Mouse (Mus musculus): Measurements from ENCODE around the gene Rraga. TPM values are rescaled to one million over a fixed set of nuclear protein-coding genes. Genes with fewer than 3 reads are reported as not detected.

The Rraga gene
- polyA plus RNA-seq, 1 experiment from 2014 or later, result 126 TPM

DNA sequence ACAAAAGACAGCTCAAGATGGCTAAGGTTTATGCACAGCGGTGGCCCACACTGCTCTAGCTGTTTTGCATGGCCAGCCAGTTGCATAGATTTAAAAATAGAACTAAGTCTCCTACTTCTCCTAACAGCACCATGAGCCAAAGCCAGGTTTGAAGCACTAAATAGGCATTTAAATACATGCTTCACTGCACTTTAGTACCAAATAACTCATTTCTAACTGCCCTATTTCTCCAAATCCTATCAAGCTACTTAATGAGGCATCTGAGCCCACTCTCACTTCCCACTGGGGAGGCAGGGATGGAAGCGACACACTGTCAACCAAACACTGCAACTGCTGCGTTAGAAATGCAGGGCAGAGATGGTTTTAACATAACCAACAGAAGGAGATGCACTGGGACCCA is 31.5 kb upstream of the Rraga start:
- no peak overlapping the region for H3K27ac ChIP-seq (ENCODE audit: low read depth, low read length)
- no peak overlapping the region for H3K9ac ChIP-seq (ENCODE audit: low read length)
- no peaks in the 10 kb centered on the region for H3K36me3 ChIP-seq (ENCODE audit: control insufficient read depth, insufficient read depth, low read length)
- H3K4me3 ChIP-seq (ENCODE audit: low read depth, low read length), result no peak overlapping the region
- ATAC-seq (peak; percentile 29; the same call in 1 of the 2 replicates), DNase-seq (ENCODE audit: low spot score) (peak; percentile 22)
- no peaks in the 10 kb centered on the region for H3K27me3 ChIP-seq (replicated peaks; ENCODE audit: control insufficient read depth, insufficient read depth, low read length)
- H3K4me1 ChIP-seq (ENCODE audit: control insufficient read depth, insufficient read depth, low read length), result no peaks in the 10 kb centered on the region
- 34% methylated on average over 3 of the region's 3 CpGs for WGBS
- H3K9me3 ChIP-seq (replicated peaks; ENCODE audit: control insufficient read depth, low read length), result no peaks in the 10 kb centered on the region
- no peak overlapping the region for H3K4me2 ChIP-seq (ENCODE audit: low read length)

DNA sequence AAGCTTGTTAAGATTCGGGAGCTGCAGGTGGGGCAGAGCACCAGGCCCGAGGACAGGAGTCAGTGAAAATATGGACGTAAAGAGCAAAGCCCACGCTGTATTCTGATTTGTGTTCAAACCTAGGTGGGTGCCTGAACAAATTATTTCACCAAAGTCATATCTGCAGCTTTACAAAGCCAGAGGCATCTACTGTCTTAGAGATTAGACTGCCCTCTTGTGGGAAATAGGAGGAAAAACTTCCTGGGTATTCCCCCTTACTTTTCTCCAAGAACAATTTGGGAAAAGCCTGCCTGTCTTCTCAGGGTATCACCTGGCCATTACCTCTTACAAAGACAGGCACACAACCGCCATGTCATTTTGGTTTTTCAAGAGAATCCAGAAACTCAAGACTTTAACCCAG is 29.9 kb upstream of the Rraga start:
- no peak overlapping the region for H3K9ac ChIP-seq (ENCODE audit: low read length)
- ATAC-seq (peak; percentile 23; the same call in 1 of the 2 replicates), DNase-seq (ENCODE audit: low spot score) (peak; percentile 72)
- no peaks in the 10 kb centered on the region for H3K4me1 ChIP-seq (ENCODE audit: control insufficient read depth, insufficient read depth, low read length)
- H3K27me3 ChIP-seq (replicated peaks; ENCODE audit: control insufficient read depth, insufficient read depth, low read length), result no peaks in the 10 kb centered on the region
- no peaks in the 10 kb centered on the region for H3K36me3 ChIP-seq (ENCODE audit: control insufficient read depth, insufficient read depth, low read length)
- no peak overlapping the region for H3K27ac ChIP-seq (ENCODE audit: low read depth, low read length)
- no peak overlapping the region for H3K4me2 ChIP-seq (ENCODE audit: low read length)
- H3K4me3 ChIP-seq (ENCODE audit: low read depth, low read length), result no peak overlapping the region
- 58% methylated on average over 5 of the region's 5 CpGs for WGBS
- no peaks in the 10 kb centered on the region for H3K9me3 ChIP-seq (replicated peaks; ENCODE audit: control insufficient read depth, low read length)

DNA sequence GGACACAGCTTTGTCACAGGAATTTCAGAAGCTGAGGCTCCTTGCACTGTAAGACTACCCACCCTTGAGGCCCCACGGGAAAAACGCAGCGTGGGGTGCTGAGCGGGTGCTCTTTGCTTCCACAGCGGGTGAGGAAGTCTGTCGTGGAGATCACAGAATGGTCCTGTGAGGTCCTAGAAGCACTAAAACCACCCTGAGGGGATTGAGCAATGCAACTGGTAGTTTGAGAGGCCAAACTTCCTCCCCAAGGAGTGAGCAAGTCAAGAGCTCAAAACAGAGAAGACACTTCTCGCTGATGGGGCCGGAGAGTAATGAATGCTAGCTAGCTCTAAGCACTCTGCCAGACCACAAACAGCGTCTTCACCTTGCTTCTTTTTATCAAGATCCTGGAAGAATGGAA is 27.1 kb upstream of the Rraga start:
- Histone ChIP-seq H3K4me2 (ENCODE audit: low read length) (no peak overlapping the region), H3K27ac (ENCODE audit: low read depth, low read length) (no peak overlapping the region), H3K27me3 (replicated peaks; ENCODE audit: control insufficient read depth, insufficient read depth, low read length) (no peaks in the 10 kb centered on the region), H3K9ac (ENCODE audit: low read length) (no peak overlapping the region), H3K4me3 (ENCODE audit: low read depth, low read length) (no peak overlapping the region), H3K36me3 (ENCODE audit: control insufficient read depth, insufficient read depth, low read length) (no peaks in the 10 kb centered on the region), H3K9me3 (replicated peaks; ENCODE audit: control insufficient read depth, low read length) (no peaks in the 10 kb centered on the region), H3K4me1 (ENCODE audit: control insufficient read depth, insufficient read depth, low read length) (no peaks in the 10 kb centered on the region)
- 87% methylated on average over 9 of the region's 9 CpGs for whole genome bisulfite sequencing
- DNase-seq (ENCODE audit: low spot score) (no peak), ATAC-seq (no peak)

DNA sequence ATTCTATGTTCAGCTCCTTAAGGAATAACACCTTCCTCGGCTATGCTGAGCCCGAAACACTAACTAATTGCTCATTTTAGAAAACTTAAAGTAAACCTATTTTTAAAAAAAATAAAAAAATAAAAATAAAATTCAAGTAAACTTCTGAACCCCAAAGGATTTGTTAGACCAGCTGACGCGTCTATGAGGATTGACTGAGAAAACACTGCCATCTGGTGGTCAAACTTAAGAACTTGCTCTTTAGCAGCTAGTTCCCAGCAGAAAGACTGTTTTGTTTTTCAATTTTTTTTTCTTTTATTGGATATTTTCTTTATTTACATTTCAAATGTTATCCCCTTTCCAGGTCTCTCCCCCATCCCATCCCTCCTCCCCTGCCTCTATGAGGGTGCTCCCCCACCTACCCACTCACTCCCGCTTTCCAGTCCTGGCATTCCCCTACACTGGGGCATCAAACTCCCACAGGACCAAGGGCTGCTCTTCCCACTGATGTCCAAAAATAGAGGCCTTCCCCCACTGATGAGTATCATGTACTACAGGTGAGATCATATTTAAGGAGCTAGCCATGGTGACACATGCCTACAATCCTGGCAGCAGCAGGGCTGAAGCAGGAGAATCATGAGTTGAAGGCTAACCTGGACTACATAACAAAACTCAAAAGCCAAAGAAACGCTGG is 20.3 kb upstream of the Rraga start:
- peak; percentile 72 for ATAC-seq
- H3K4me3 ChIP-seq (ENCODE audit: low read depth, low read length), result no peak overlapping the region
- WGBS, result 22% methylated on average over 6 of the region's 6 CpGs
- H3K4me2 ChIP-seq (ENCODE audit: low read length), result no peak overlapping the region
- no peaks in the 10 kb centered on the region for H3K9me3 ChIP-seq (replicated peaks; ENCODE audit: control insufficient read depth, low read length)
- H3K27me3 ChIP-seq (replicated peaks; ENCODE audit: control insufficient read depth, insufficient read depth, low read length), result no peaks in the 10 kb centered on the region
- no peak overlapping the region for H3K9ac ChIP-seq (ENCODE audit: low read length)
- H3K4me1 ChIP-seq (ENCODE audit: control insufficient read depth, insufficient read depth, low read length), result no peaks in the 10 kb centered on the region
- H3K36me3 ChIP-seq (ENCODE audit: control insufficient read depth, insufficient read depth, low read length), result no peaks in the 10 kb centered on the region
- H3K27ac ChIP-seq (ENCODE audit: low read depth, low read length), result no peak overlapping the region
- DNase-seq (ENCODE audit: low spot score), result peak; percentile 85

DNA sequence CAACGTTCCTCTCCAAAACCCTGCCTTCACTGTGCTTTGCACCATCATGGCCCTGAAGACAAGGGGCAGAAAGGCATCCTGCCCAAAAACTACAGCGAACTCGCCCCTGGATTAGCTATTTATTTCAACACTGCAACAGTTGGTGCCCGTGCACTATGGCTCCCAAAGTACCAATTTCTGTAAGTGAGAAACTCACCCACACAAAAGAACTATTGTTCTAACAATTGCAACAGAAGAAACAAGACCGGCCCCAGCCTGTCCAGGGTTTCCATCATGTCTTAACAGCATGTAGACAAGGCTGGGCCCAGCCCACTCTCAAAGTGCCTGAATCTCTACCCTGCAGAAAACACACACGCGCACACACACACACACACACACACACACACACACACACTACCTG is 18.1 kb upstream of the Rraga start:
- ATAC-seq (no peak), DNase-seq (ENCODE audit: low spot score) (no peak)
- no peak overlapping the region for H3K27ac ChIP-seq (ENCODE audit: low read depth, low read length)
- H3K4me2 ChIP-seq (ENCODE audit: low read length), result no peak overlapping the region
- no peaks in the 10 kb centered on the region for H3K4me1 ChIP-seq (ENCODE audit: control insufficient read depth, insufficient read depth, low read length)
- no peak overlapping the region for H3K4me3 ChIP-seq (ENCODE audit: low read depth, low read length)
- H3K36me3 ChIP-seq (ENCODE audit: control insufficient read depth, insufficient read depth, low read length), result no peaks in the 10 kb centered on the region
- WGBS, result 63% methylated on average over 7 of the region's 7 CpGs
- H3K9ac ChIP-seq (ENCODE audit: low read length), result no peak overlapping the region
- H3K9me3 ChIP-seq (replicated peaks; ENCODE audit: control insufficient read depth, low read length), result no peaks in the 10 kb centered on the region
- no peaks in the 10 kb centered on the region for H3K27me3 ChIP-seq (replicated peaks; ENCODE audit: control insufficient read depth, insufficient read depth, low read length)

DNA sequence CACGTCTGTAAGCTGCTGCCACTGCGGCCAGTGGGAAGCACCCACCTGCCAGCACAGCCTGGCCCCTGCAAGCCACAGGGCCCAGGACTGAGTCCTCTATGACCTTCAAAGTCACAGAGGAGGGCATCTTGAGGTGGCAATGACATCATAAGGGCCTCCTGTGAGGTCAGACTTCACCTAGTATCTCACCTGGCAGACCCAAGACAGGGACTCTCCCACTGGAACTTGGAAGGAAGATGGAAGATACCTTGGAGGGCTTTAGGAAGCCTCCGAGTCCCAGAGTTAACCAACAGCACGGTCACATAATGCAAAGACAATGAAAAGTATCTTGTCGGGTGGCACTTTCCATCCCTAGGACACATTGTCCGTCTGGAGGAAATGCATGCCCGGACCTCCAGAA is 17.2 kb upstream of the Rraga start, which contains the start of gene Saxo1:
TSS of gene Saxo1 (minus strand) at position 101 of the 400 bp plus-strand sequence.
- Histone ChIP-seq H3K27ac (ENCODE audit: low read depth, low read length) (no peak within 1 kb of the TSS), H3K9ac (ENCODE audit: low read length) (no peak within 1 kb of the TSS), H3K4me3 (ENCODE audit: low read depth, low read length) (no peak within 1 kb of the TSS), H3K9me3 (replicated peaks; ENCODE audit: control insufficient read depth, low read length) (no peaks in the 10 kb centered on the region), H3K4me1 (ENCODE audit: control insufficient read depth, insufficient read depth, low read length) (no peaks in the 10 kb centered on the region), H3K36me3 (ENCODE audit: control insufficient read depth, insufficient read depth, low read length) (no peaks in the 10 kb centered on the region), H3K27me3 (replicated peaks; ENCODE audit: control insufficient read depth, insufficient read depth, low read length) (no peaks in the 10 kb centered on the region), H3K4me2 (ENCODE audit: low read length) (no peak within 1 kb of the TSS)
- no peak for ATAC-seq
- no peak for DNase-seq (ENCODE audit: low spot score)
- 96% methylated on average over 7 of the region's 7 CpGs for WGBS

DNA sequence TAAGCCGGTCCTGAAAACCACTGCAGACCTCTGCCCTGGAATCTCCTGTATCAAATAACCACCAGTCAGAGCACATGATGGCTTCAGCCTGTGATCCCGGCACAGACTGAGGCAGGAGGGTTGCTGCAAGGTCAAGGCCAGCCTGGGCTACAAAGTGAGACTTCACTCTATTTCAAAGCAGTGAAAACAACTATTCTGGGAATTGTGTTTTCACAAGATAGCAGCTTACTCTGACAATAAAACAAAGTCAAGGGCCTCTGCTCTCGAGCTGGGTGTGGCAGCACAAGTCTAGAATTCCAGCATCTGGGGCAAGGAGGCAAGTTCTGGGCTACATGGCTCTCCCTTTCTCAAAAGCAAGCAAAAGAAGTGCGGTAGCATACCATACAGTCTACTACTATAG is 16.5 kb upstream of the Rraga start:
- no peaks in the 10 kb centered on the region for H3K4me1 ChIP-seq (ENCODE audit: control insufficient read depth, insufficient read depth, low read length)
- 82% methylated on average over 4 of the region's 4 CpGs for WGBS
- H3K9me3 ChIP-seq (replicated peaks; ENCODE audit: control insufficient read depth, low read length), result no peaks in the 10 kb centered on the region
- ATAC-seq (no peak), DNase-seq (ENCODE audit: low spot score) (no peak)
- H3K27ac ChIP-seq (ENCODE audit: low read depth, low read length), result no peak overlapping the region
- H3K27me3 ChIP-seq (replicated peaks; ENCODE audit: control insufficient read depth, insufficient read depth, low read length), result no peaks in the 10 kb centered on the region
- no peak overlapping the region for H3K9ac ChIP-seq (ENCODE audit: low read length)
- H3K36me3 ChIP-seq (ENCODE audit: control insufficient read depth, insufficient read depth, low read length), result no peaks in the 10 kb centered on the region
- no peak overlapping the region for H3K4me2 ChIP-seq (ENCODE audit: low read length)
- H3K4me3 ChIP-seq (ENCODE audit: low read depth, low read length), result no peak overlapping the region

DNA sequence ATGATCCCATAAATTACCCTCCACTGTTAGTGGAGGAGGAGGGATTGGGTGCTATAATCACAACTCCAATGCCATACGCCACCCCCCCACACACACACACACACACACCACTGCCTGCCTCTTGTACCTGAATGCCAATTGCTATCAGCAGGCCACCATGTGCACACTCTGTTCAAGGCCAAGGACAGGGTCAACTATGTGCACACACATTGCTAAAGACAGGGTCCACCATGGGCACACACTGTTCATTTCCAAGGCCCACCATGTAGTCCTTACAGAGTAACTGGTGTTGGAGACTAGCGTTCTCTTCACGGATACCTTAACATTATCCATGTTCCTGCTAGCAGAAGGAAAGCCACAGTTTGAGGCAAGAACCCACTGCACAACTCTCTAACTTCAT is 14.4 kb upstream of the Rraga start:
- DNase-seq (ENCODE audit: low spot score) (no peak), ATAC-seq (no peak)
- Histone ChIP-seq H3K9ac (ENCODE audit: low read length) (no peak overlapping the region), H3K4me2 (ENCODE audit: low read length) (no peak overlapping the region), H3K27ac (ENCODE audit: low read depth, low read length) (no peak overlapping the region), H3K4me1 (ENCODE audit: control insufficient read depth, insufficient read depth, low read length) (no peaks in the 10 kb centered on the region), H3K4me3 (ENCODE audit: low read depth, low read length) (no peak overlapping the region), H3K27me3 (replicated peaks; ENCODE audit: control insufficient read depth, insufficient read depth, low read length) (no peaks in the 10 kb centered on the region), H3K36me3 (ENCODE audit: control insufficient read depth, insufficient read depth, low read length) (no peaks in the 10 kb centered on the region), H3K9me3 (replicated peaks; ENCODE audit: control insufficient read depth, low read length) (no peaks in the 10 kb centered on the region)
- WGBS, result 94% methylated on average over 3 of the region's 3 CpGs

DNA sequence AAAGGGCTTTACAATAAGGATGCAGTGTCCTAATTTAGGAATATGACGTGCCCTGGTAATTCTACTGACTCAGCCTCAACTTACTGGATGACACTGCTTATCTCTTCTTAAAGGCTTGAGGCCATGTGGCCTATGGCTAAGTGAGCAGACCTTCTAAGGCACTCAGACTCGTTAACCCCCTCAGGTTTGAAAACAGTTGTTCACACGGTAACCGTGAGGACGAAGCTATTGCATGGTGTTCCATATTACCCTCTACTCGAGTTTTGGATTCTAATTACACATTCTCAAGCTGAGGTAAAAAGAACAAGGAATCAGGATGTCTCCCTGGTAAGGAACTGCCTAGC is 557 bp upstream of the Rraga start:
- 11% methylated on average over 6 of the region's 6 CpGs for WGBS
- ATAC-seq, result peak; percentile 24
- DNase-seq (ENCODE audit: low spot score), result no peak
- Histone ChIP-seq H3K9ac (ENCODE audit: low read length) (peak overlapping the region; percentile 98), H3K36me3 (ENCODE audit: control insufficient read depth, insufficient read depth, low read length) (peaks cover 10% of the 10 kb centered on the region), H3K4me3 (ENCODE audit: low read depth, low read length) (peak overlapping the region; percentile 89), H3K27ac (ENCODE audit: low read depth, low read length) (peak overlapping the region; percentile 96), H3K27me3 (replicated peaks; ENCODE audit: control insufficient read depth, insufficient read depth, low read length) (no peaks in the 10 kb centered on the region), H3K4me2 (ENCODE audit: low read length) (peak overlapping the region; percentile 88), H3K4me1 (ENCODE audit: control insufficient read depth, insufficient read depth, low read length) (peaks cover 14% of the 10 kb centered on the region), H3K9me3 (replicated peaks; ENCODE audit: control insufficient read depth, low read length) (no peaks in the 10 kb centered on the region)
